Mouse (Mus musculus): Measurements from ENCODE around the gene Chmp6.

GRCm38 (mm10) chr11:119919432-119919831 lies 6.2 kb downstream of the Chmp6 start:
- no peak for TF ChIP-seq MAX (IDR thresholded peaks at IDR 0.05)
- TF ChIP-seq CEBPB (IDR thresholded peaks at IDR 0.05; ENCODE audit: low read depth), result no peak
- TF ChIP-seq CTCF (IDR thresholded peaks at IDR 0.05; ENCODE audit: control insufficient read depth, insufficient read depth, insufficient read length), result no peak
- no peak for TF ChIP-seq USF1 (IDR thresholded peaks at IDR 0.05; ENCODE audit: low read depth)

All from C2C12 (cell line).